Mouse (Mus musculus) bone marrow, adult 2 months (tissue): Measurements from ENCODE around the gene Agbl4.

ENCODE experiments used
- CTCF ChIP-seq: fragments of 200-500 bp; IDR thresholded peaks from 2 replicates; pipeline ENCODE4 v1.5.1; 2011; ENCODE audit warnings: low read length, control low read depth; ENCODE audit not compliant: control insufficient read depth, insufficient read depth
- POLR2A ChIP-seq: fragments of 200-500 bp; IDR thresholded peaks from 2 replicates; pipeline ENCODE4 v1.6.1; 2011; ENCODE audit warnings: low read depth, mild to moderate bottlenecking, control low read depth, low read length, borderline replicate concordance; ENCODE audit not compliant: control insufficient read depth

GRCm38 (mm10) chr4:110549223-110549622 lies 151.8 kb downstream of the Agbl4 start:
- no peak for TF ChIP-seq POLR2A
- no peak for TF ChIP-seq CTCF
